Mouse (Mus musculus) thymus, adult 2 months (tissue): ENCODE data around the gene Cep68. TPM values are rescaled to one million over a fixed set of nuclear protein-coding genes. Genes with fewer than 3 reads are reported as not detected.

Experiments used
- DNase-seq: peaks from one replicate; pipeline ENCODE4 v3.0.0; 2021
- H3K27ac ChIP-seq: fragments of 200-500 bp; 2 replicates; pipeline ENCODE4 v1.5.1; 2012; ENCODE audit warnings: low read length, control low read depth; ENCODE audit not compliant: control insufficient read depth, insufficient read depth
- H3K27me3 ChIP-seq: fragments of 200-500 bp; 2 replicates; pipeline ENCODE4 v1.6.1; 2012; ENCODE audit warnings: mild to moderate bottlenecking, low read length, moderate library complexity, mixed read lengths; ENCODE audit not compliant: control insufficient read depth, insufficient read depth
- H3K36me3 ChIP-seq: fragments of 200-500 bp; 2 replicates; pipeline ENCODE4 v1.6.1; 2012; ENCODE audit warnings: mild to moderate bottlenecking, low read length, moderate library complexity; ENCODE audit not compliant: control insufficient read depth, insufficient read depth
- H3K4me1 ChIP-seq: fragments of 200-500 bp; replicated peaks from 2 replicates; pipeline ENCODE4 v1.6.1; 2012; ENCODE audit warnings: low read length; ENCODE audit not compliant: control insufficient read depth, insufficient read depth
- H3K4me3 ChIP-seq: fragments of 200-500 bp; 2 replicates; pipeline ENCODE4 v1.5.1; 2012; ENCODE audit warnings: mild to moderate bottlenecking, low read length, control low read depth, moderate library complexity; ENCODE audit not compliant: control insufficient read depth, insufficient read depth
- CTCF ChIP-seq: fragments of 200-500 bp; IDR thresholded peaks from 2 replicates; pipeline ENCODE4 v1.5.1; 2012; ENCODE audit warnings: mild to moderate bottlenecking, control low read depth, low read length, moderate library complexity, borderline replicate concordance; ENCODE audit not compliant: control insufficient read depth, poor library complexity, insufficient read depth; ENCODE audit errors: extremely low read depth
- POLR2A ChIP-seq: fragments of 200-500 bp; IDR thresholded peaks from 2 replicates; pipeline ENCODE4 v1.6.1; 2012; ENCODE audit warnings: mild to moderate bottlenecking, low read length, control low read depth, moderate library complexity; ENCODE audit not compliant: control insufficient read depth, poor library complexity, insufficient read depth; ENCODE audit errors: extremely low read depth
- WGBS: fragments of 180-500 bp; shearing (Covaris S2); methylation state at CpG from one replicate; pipeline ENCODE4 v1.1.7; 2018; 5-methylcytosine and 5-hydroxymethylcytosine counted together
- polyA plus RNA-seq: library from polyadenylated mRNA; depleted of rRNA; stranded (reverse); fragments of >200 nt; gene quantifications from 2 replicates; pipeline ENCODE4 v1.2.3, GENCODE M21; 2012; rRNA removed

The Cep68 gene
- polyA plus RNA-seq, 1 experiment: 31.6 TPM

DNA sequence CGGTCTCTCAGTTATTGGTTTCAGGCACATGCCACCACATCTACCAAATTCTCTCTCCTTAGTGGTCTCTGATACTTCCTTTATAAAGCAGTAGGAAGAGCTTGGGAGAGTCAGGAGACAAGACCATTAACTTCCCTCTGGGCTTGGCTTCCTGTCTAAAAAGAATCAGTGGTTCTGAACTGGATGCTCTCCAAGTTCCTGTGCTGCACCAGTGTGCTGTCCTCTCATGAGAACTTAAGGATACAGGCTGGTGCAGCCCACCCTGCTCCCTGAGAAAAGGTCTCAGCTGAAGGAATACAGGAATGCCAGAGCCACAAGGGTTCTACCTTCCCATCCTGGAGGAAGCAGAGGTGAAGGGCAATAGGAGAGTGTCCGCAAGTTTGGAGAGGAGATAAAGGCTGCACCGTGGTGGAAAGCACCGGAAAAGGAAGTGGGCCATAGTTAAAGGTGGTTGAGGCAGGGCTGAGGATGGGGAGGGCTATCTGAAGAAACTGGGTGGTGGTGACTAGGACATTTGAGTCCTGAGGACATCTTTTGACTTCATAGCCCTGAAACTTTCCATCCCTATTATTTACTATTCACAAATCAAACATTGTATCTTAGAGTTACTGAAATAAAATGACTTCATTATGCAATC lies 56.0 kb downstream of the Cep68 start:
- TF ChIP-seq POLR2A (no peak), CTCF (no peak)
- DNase-seq: no peak
- no peaks in the 10 kb centered on the region for H3K36me3 ChIP-seq
- WGBS: 12% methylated on average over 4 of the region's 4 CpGs
- H3K27me3 ChIP-seq: no peaks in the 10 kb centered on the region
- H3K4me3 ChIP-seq: no peak overlapping the region
- H3K4me1 ChIP-seq: peaks cover 7% of the 10 kb centered on the region
- no peak overlapping the region for H3K27ac ChIP-seq

DNA sequence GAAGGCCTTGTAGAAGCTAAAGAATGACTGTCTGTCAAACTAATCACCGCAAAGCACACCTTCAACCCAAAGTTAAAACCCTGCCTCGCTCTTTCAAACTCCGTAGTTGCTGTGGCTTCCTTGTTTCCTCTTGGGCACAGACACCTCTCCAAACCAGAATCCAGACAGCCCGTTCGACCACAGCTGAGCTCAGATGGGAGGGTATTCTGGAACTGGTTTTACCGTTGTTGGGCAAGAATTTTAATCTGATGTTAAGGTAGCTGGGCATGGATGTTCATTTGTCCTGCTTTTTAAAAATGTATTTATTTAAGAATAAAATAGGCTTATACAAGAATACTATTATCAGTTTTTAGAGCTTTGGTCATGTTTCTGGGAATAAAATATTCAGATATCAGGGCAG lies 62.0 kb downstream of the Cep68 start:
- H3K27me3 ChIP-seq: no peaks in the 10 kb centered on the region

More for the DNA sequence above, 62.0 kb downstream of the Cep68 start:
- Histone ChIP-seq H3K36me3 (no peaks in the 10 kb centered on the region), H3K27ac (no peak overlapping the region), H3K4me1 (no peaks in the 10 kb centered on the region), H3K4me3 (no peak overlapping the region)
- no peak for DNase-seq
- WGBS: 64% methylated on average over 6 of the region's 6 CpGs
- TF ChIP-seq CTCF: no peak
- TF ChIP-seq POLR2A: no peak

Other genes starting within 250 kb of the Cep68 start
- gene Actr2, start 136.5 kb downstream of the Cep68 start, polyA plus RNA-seq: 40.8 and 41.7 TPM in 2 replicates
- gene Rab1a, start 48.0 kb downstream of the Cep68 start, polyA plus RNA-seq: 38.3 and 38.8 TPM in 2 replicates
- gene Slc1a4, start 83.3 kb upstream of the Cep68 start, polyA plus RNA-seq: 4.7 and 4.8 TPM in 2 replicates